Mouse (Mus musculus): ENCODE data around the gene Lin54. TPM values are rescaled to one million over a fixed set of nuclear protein-coding genes. Genes with fewer than 3 reads are reported as not detected.

Gene Lin54
- polyA plus RNA-seq, 1 experiment: 6.6 TPM

GRCm38 (mm10) chr5:100498436-100499180, 1.8 kb downstream of the Lin54 start:
- under 1% methylated on average over 46 of the region's 46 CpGs for WGBS
- no peak for DNase-seq (ENCODE audit: low read depth, low spot score)

DNA sequence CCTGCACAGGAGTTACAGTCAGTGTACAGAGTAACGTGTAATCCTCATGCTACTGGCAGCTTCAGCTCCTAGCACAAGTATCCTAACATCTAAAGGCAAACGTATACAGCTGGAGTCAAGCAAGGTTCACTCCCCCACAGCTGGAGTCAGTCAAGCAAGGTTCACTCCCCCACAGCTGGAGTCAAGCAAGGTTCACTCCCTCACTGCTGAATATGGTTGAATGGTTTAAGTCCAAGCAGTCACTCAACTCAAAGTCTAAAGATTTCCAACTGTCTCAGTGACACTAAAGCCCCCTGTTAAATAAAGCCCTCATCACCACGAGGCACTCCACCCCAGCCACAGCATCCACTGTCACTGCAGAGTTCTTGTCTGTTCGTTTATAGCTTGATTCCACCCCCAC, 8.7 kb downstream of the Lin54 start:
- 36% methylated on average over 4 of the region's 4 CpGs for WGBS
- no peak for DNase-seq (ENCODE audit: low read depth, low spot score)

- no peak for DNase-seq (ENCODE audit: low read depth, low spot score)
- 65% methylated on average over 2 of the region's 2 CpGs for WGBS
Observed at GRCm38 (mm10) chr5:100489340-100489739, 11.1 kb downstream of the Lin54 start.

- 98% methylated on average over 3 of the region's 3 CpGs for WGBS
- DNase-seq (ENCODE audit: low read depth, low spot score): no peak
Observed at GRCm38 (mm10) chr5:100488231-100488630, 12.2 kb downstream of the Lin54 start.

- WGBS: 70% methylated on average over 2 of the region's 2 CpGs
- no peak for DNase-seq (ENCODE audit: low read depth, low spot score)
Observed at GRCm38 (mm10) chr5:100487120-100487519, 13.3 kb downstream of the Lin54 start.

- DNase-seq (ENCODE audit: low read depth, low spot score): no peak
Observed at GRCm38 (mm10) chr5:100483569-100483968, 16.9 kb downstream of the Lin54 start.

- 81% methylated on average over 9 of the region's 9 CpGs for WGBS
- no peak for DNase-seq (ENCODE audit: low read depth, low spot score)
Observed at GRCm38 (mm10) chr5:100477604-100478003, 22.8 kb downstream of the Lin54 start.

DNA sequence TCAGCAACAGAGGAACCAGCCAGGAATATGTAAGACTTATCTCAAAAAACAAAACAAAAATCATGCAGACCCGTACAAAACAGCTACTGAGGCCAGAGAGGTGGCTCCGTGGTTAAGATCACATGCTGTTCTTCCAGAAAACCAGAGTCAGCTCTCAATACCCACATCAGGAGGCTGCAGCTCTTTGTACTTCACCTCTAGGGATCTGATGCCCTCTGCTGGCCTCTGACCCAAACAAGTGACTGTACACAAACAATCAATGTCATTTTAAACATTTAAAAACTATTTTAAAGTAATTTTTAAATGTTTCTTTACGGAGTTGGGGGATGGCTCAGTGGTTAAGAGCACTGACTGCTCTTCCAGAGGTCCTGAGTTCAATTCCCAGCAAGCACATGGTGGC, 24.1 kb downstream of the Lin54 start:
- DNase-seq (ENCODE audit: low read depth, low spot score): no peak
- 84% methylated on average over 3 of the region's 3 CpGs for WGBS

- DNase-seq (ENCODE audit: low read depth, low spot score): no peak
- 79% methylated on average over 7 of the region's 7 CpGs for WGBS
Observed at GRCm38 (mm10) chr5:100467336-100467735, 33.1 kb downstream of the Lin54 start.

DNA sequence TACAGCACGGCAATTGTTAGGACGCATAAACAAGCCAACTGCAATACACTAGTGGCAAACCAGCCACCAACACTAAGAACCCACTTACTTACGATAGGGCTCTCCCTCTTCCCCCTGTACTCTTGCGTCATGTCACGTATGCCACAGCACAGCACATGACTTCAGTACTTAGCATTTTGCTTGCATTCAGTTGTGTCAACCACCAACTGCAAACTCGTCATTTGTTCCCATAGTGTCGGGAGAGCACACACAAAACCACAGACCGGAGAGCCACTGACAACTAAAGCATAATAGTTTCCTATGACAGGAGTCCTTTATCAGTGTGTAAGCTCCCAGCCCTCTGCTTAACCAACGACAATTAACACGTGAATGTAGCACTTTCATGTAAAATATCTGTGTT, 33.8 kb downstream of the Lin54 start:
- 88% methylated on average over 10 of the region's 10 CpGs for WGBS
- no peak for DNase-seq (ENCODE audit: low read depth, low spot score)

GRCm38 (mm10) chr5:100462374-100462773, 38.1 kb downstream of the Lin54 start:
- WGBS: 90% methylated on average over 2 of the region's 2 CpGs
- DNase-seq (ENCODE audit: low read depth, low spot score): no peak

GRCm38 (mm10) chr5:100461526-100461925, 38.9 kb downstream of the Lin54 start:
- 92% methylated on average over 9 of the region's 9 CpGs for WGBS
- no peak for DNase-seq (ENCODE audit: low read depth, low spot score)

- no peak for DNase-seq (ENCODE audit: low read depth, low spot score)
- WGBS: 90% methylated on average over 5 of the region's 5 CpGs
Observed at GRCm38 (mm10) chr5:100459468-100459867, 41.0 kb downstream of the Lin54 start.

DNA sequence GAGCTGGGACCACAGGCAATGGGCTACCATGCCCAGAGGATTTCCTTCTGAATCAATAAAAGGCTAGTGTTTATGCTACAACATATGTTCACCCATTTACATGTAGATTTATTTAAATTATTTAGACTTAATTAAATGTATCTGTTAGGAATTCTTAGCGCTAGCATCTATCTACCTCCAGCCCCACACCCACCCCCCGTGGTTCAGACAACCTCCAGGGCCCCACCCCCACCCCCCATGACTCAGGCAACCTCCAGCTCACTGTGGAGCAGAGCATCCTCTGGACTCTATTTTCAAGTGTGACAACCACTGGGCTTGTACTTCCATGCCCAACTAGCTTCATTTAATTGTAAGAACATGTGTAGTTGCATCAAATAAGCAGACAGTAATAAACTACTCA, 48.6 kb downstream of the Lin54 start:
- WGBS: 77% methylated on average over 2 of the region's 2 CpGs
- no peak for DNase-seq (ENCODE audit: low read depth, low spot score)

DNA sequence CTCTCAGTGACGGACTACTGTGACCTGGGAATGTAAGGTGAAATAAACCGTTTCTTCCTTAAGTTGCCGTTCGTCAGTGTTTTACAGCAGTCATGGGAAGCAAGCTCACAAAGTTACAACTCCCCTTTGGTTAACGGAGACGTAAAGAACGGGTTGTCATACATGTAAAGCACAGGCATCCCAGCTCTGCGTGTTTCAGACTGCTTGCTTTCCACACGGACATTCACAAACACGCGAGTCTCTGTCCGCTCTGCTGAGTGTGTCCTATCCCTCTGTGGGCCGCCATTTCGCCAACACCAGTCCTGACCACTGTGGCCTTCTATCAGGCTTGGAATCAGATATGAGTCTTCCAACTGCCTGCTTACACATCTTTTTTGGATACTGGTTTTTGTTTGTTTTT, 61.6 kb downstream of the Lin54 start:
- 98% methylated on average over 14 of the region's 14 CpGs for WGBS
- no peak for DNase-seq (ENCODE audit: low read depth, low spot score)

- DNase-seq (ENCODE audit: low read depth, low spot score): no peak
- WGBS: 94% methylated on average over 5 of the region's 5 CpGs
Observed at GRCm38 (mm10) chr5:100437917-100438316, 62.5 kb downstream of the Lin54 start.

DNA sequence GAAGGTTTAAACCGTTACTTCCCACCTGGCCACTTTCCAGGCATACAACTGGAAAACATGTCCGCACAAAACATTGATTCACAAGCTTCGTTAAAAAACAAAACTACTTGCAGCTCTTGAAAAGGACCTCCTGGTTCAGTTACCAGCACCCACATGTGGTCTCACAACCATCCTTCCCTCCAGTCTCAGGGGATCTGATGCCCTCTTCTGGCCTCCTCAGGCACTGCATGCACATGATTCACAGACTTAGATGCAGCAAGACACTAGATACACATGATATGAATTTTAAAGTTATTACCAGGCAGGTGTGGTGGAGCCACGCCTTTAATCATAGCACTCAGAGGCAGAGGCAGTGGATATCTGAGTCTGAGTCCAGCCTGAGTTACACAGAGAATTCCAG, 63.4 kb downstream of the Lin54 start:
- DNase-seq (ENCODE audit: low read depth, low spot score): no peak
- WGBS: 96% methylated on average over 4 of the region's 4 CpGs

DNA sequence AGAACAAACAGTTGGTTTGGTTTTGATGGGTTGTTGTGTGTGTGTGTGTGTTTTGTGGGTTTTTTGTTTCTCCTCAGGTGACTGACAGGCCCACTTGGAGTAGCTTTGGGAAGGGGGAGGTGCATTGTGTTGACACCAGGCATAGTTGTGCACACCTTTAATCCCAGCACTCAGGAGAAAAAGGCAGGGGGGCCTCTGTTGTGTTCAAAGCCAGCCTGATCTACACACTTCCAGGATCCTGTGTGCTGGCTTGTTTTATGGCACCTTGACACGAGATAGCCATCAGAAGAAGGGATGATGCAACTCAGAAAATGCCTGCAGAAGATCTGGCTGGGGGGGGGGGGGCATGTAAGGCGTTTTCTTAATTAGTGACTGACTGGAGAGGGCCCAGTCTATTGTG, 69.5 kb downstream of the Lin54 start:
- 25% methylated on average over 2 of the region's 2 CpGs for WGBS
- no peak for DNase-seq (ENCODE audit: low read depth, low spot score)

- 1% methylated on average over 11 of the region's 11 CpGs for WGBS
- no peak for DNase-seq (ENCODE audit: low read depth, low spot score)
Observed at GRCm38 (mm10) chr5:100430076-100430390, 70.4 kb downstream of the Lin54 start.

DNA sequence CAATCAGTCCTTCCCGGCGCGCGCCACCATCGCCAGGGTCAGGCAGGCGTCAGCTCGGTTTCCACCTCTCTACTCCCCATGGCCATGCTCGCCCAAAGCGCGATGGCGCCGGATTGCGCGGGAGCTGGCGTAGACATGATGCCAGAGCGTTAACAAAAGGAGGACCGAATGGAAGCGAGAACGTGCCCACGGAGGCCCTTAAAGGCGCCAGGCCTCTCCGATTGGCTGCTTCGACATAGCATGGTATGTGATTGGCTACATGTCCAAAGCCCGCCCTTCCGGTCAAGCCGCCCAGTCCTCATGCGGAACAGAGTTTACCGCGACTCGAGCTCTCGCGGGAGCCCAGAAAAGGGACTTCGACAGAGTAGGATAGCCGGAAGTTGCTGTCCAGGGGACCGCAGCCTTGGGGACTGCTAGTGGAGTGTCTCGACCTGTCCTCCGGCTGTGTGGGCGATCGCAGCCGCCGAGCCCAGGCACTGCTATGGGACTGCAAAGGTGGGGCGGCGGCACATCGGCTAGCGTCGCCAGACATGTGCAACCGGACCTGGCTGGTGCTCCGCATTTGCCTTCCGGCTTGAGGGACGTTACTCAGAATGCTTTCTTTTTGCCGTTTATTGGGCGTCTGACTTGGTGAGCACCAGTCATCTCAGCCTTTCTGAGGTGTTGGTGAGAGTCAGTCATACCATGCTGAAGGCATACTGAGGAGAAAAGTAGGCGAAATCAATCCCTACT, 70.9 kb downstream of the Lin54 start:
- WGBS: under 1% methylated on average over 53 of the region's 53 CpGs

DNA sequence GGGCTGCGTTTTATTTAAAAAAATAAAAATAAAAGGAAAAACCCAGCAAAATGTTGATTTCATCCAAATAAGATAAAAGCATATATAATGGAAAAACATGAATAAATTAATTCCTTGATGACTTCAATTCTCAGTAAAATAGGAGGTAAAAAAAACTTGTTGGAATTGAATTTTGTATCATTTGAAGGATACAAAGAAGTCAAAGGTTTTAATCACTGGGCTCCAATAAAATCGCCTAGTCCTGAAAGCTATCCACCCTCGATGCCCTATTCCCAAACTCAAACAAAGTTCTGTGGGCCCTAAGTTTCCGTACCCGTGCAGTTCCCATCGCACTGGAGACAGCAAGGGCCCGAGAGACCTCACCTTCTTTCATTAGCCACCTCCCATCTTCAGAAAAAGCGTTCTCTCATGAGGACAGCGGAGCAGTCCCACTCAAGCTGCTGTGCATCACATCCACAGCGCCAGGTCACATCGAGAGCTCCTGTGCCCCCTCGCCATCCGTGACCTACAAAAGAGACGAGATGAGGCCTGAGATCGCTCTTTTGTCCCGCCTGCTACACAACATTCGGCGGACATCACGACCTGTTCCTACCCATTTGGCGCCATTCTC, 71.6 kb downstream of the Lin54 start:
- WGBS: under 1% methylated on average over 20 of the region's 20 CpGs
- no peak for DNase-seq (ENCODE audit: low read depth, low spot score)

More for the DNA sequence above, 70.9 kb downstream of the Lin54 start:
- DNase-seq (ENCODE audit: low read depth, low spot score): peak; percentile 94
